Mouse (Mus musculus) neural tube, embryonic 14.5 days (tissue): ENCODE results near the gene Hoxb7. TPM values are rescaled to one million over a fixed set of nuclear protein-coding genes. Genes with fewer than 3 reads are reported as not detected.

ENCODE experiments used
- ATAC-seq: fragments of 200-750 bp; cut with Nextera tagmentation; 2 replicates; pipeline ENCODE4 v1.8.0; 2017; ENCODE audit warnings: low read depth, mild to moderate bottlenecking, moderate TSS enrichment, moderate library complexity
- H3K27ac ChIP-seq: fragments of 300-500 bp; sonication (generic); 2 replicates; pipeline ENCODE4 v1.5.1; 2014; ENCODE audit warnings: low read depth, mild to moderate bottlenecking, control low read depth, low read length, moderate library complexity, mixed read lengths
- H3K27me3 ChIP-seq: fragments of 300-500 bp; sonication (generic); 2 replicates; pipeline ENCODE4 v1.6.1; 2014; ENCODE audit warnings: low read length; ENCODE audit not compliant: control insufficient read depth, insufficient read depth
- H3K36me3 ChIP-seq: fragments of 300-500 bp; sonication (generic); 2 replicates; pipeline ENCODE4 v1.6.1; 2014; ENCODE audit warnings: low read length, mixed read lengths; ENCODE audit not compliant: control insufficient read depth, insufficient read depth
- H3K4me1 ChIP-seq: fragments of 300-500 bp; sonication (generic); 2 replicates; pipeline ENCODE4 v1.6.1; 2014; ENCODE audit warnings: low read length; ENCODE audit not compliant: control insufficient read depth, insufficient read depth
- H3K4me2 ChIP-seq: fragments of 300-500 bp; sonication (generic); 2 replicates; pipeline ENCODE4 v1.6.1; 2014; ENCODE audit warnings: mild to moderate bottlenecking, low read depth, low read length, control low read depth
- H3K4me3 ChIP-seq: fragments of 300-500 bp; sonication (generic); 2 replicates; pipeline ENCODE4 v1.5.1; 2014; ENCODE audit warnings: low read depth, low read length, control low read depth, mixed read lengths
- H3K9ac ChIP-seq: fragments of 300-500 bp; sonication (generic); replicated peaks from 2 replicates; pipeline ENCODE4 v1.6.1; 2014; ENCODE audit warnings: low read depth, mild to moderate bottlenecking, control low read depth, low read length, mixed read lengths
- H3K9me3 ChIP-seq: fragments of 300-500 bp; sonication (generic); 2 replicates; pipeline ENCODE4 v1.6.1; 2016; ENCODE audit warnings: low read length; ENCODE audit not compliant: control insufficient read depth
- WGBS: fragments of 180-500 bp; shearing (Covaris S2); extraction: QIAGEN DNeasy Blood & Tissue Kit; methylation state at CpG from one replicate; pipeline ENCODE4 v1.1.7; 2014; 5-methylcytosine and 5-hydroxymethylcytosine counted together
- polyA plus RNA-seq: library from polyadenylated mRNA; unstranded; fragments of >200 nt; fragmentation: Nextera tagmentation; extraction: Ambion mirVana; gene quantifications from 2 replicates; pipeline ENCODE4 v1.2.1, GENCODE M21; 2014

The Hoxb7 gene
- polyA plus RNA-seq, 1 experiment from 2014 or later, result 133 TPM

DNA sequence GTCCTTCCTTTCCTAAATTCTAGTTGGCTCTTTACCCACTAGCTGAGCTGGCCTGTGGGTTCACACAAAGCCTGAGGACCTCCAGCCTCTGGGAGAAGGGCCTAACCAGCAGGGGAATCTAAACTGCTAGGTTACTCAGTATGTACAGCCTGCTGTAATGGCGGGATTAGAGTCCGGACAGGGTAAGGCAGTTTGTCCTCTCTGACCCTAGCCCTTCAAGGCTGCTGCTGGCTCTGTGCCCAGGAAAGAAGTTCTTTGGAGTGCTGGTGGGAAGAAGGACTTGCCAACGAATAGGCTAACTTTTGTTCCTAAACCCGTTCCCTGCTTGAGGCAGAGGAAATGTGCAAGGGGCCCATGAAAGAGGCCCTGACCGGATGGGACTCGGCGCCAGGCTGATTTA lies 20.5 kb upstream of the Hoxb7 start:
- 7% methylated on average over 7 of the region's 7 CpGs for WGBS
- Histone ChIP-seq H3K27ac (peak overlapping the region; percentile 48; the same call in 1 of the 2 replicates), H3K4me1 (peaks cover 62% of the 10 kb centered on the region), H3K36me3 (no peaks in the 10 kb centered on the region), H3K9me3 (no peaks in the 10 kb centered on the region), H3K4me3 (no peak overlapping the region), H3K27me3 (no peaks in the 10 kb centered on the region), H3K9ac (no peak overlapping the region; the same call in 1 of the 2 replicates), H3K4me2 (peak overlapping the region; percentile 23)
- peak; percentile 26; the same call in 1 of the 2 replicates for ATAC-seq

DNA sequence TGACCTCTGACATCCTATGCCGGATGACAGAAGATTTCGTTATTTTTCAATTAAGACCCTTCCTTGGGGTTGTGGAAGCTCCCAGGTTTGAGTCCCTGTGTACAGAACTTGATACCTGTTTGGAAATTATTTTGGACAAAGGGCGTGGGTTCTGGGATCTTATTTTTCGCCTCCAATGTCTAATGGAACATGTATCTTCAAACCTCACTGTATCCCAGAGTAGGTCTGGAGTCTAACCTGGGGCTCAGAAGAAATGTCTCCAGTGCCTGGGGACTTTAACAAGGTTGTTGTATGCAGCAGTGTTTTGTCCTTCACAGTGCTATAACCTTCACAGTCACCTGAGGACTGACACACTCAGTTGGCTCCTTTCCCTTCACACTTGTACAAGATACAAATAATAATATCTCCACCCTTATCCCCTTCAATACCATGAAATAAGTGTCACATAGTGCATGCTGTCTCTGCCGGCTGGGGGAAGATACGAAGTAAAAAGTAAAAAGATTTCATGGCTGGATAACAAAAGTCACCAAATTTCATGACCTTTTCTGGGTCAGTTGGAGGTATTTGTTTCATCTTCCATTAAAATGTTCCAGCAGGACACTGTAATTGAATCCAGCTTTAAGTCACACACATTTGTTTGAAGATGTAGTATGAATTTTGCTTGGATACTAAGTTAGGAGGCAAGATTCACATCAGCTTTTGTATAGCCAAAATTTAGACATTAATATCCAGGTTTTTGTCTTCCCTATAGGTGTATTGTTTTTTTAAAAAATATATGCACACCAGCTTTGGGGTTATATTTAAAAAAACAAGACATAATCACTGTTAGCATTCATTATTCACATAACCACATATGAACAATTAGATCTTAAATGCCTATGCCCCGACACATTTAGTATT lies 19.2 kb upstream of the Hoxb7 start:
- Histone ChIP-seq H3K36me3 (no peaks in the 10 kb centered on the region), H3K9ac (0 out of 2 replicates have a peak overlapping the region, but pooled peaks have one; percentile 12), H3K4me1 (peaks cover 59% of the 10 kb centered on the region), H3K4me2 (peak overlapping the region; percentile 23; the same call in 1 of the 2 replicates), H3K9me3 (no peaks in the 10 kb centered on the region), H3K27me3 (no peaks in the 10 kb centered on the region), H3K27ac (peak overlapping the region; percentile 39; the same call in 1 of the 2 replicates), H3K4me3 (no peak overlapping the region)
- 44% methylated on average over 7 of the region's 7 CpGs for WGBS
- ATAC-seq, result no peak

- no peak overlapping the region for H3K4me3 ChIP-seq
- WGBS, result 31% methylated on average over 1 of the region's 1 CpGs
- no peaks in the 10 kb centered on the region for H3K27me3 ChIP-seq
- no peaks in the 10 kb centered on the region for H3K9me3 ChIP-seq
- H3K27ac ChIP-seq, result peak overlapping the region; percentile 64
- peak overlapping the region; percentile 100; the same call in 1 of the 2 replicates for H3K9ac ChIP-seq
- no peaks in the 10 kb centered on the region for H3K36me3 ChIP-seq
- peak overlapping the region; percentile 100; the same call in 1 of the 2 replicates for H3K4me2 ChIP-seq
- no peak for ATAC-seq
- peaks cover 53% of the 10 kb centered on the region for H3K4me1 ChIP-seq
Observed at GRCm38 (mm10) chr11:96268031-96268745, 18.2 kb upstream of the Hoxb7 start.

DNA sequence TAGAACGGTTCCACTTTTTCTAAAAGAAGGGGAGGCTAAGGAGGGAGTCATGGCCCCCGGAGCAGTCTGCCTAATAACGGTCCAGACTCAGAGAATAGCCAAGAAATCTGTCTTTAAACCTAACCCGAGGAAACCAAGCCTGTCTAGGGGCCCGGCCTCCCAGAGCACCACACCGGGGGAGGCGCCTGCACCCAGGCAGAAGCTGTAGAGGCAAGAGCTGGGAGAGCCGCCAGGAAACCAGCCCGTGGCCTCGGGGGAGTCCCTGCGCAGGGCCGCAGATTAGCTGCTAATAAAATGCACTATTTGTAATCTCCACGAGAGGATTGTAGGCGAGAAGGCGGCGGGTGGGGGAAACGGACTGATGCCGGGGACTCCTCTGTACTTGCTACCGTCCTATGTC lies 16.6 kb upstream of the Hoxb7 start:
- H3K36me3 ChIP-seq, result no peaks in the 10 kb centered on the region
- WGBS, result under 1% methylated on average over 19 of the region's 19 CpGs
- H3K4me2 ChIP-seq, result peak overlapping the region; percentile 100
- H3K9ac ChIP-seq, result peak overlapping the region; percentile 100
- H3K4me1 ChIP-seq, result peaks cover 44% of the 10 kb centered on the region
- H3K4me3 ChIP-seq, result peak overlapping the region; percentile 95
- peak overlapping the region; percentile 100 for H3K27ac ChIP-seq
- no peaks in the 10 kb centered on the region for H3K9me3 ChIP-seq
- peak; percentile 26; the same call in 1 of the 2 replicates for ATAC-seq
- no peaks in the 10 kb centered on the region for H3K27me3 ChIP-seq

DNA sequence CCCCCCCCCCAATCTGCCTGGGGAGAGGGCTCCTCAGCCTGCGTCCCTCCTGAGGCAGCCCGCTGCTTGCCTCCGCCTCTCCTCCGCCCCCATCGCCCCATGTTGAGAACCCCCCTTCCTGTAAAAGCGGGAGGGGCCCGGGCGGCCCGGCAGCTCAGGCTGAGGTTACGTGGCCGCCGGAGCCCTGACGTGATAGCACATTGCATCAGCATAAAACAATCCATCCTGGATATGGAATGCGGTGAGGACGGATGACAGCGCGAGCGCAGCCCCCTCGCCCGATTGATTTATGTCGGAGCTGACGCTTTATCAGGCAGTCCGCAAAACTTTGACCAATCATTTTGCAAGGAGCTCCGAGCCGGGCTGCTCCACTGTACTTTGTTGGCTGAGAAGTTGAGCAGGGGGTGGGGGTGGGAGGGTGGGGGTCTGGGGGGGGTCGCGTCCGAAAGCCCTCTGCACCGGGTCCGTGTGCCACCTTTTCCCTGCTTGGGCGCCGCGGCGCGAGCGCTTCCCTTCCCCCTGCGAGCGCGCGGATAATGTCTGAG lies 15.4 kb upstream of the Hoxb7 start, which contains the start of gene Hoxb9:
Gene Hoxb9, plus strand, starts transcription at position 462 of the 545 bp plus-strand sequence.
- H3K27ac ChIP-seq, result peak within 1 kb of the TSS; percentile 100
- no peaks in the 10 kb centered on the region for H3K9me3 ChIP-seq
- peaks cover 49% of the 10 kb centered on the region for H3K4me1 ChIP-seq
- peak within 1 kb of the TSS; percentile 100 for H3K9ac ChIP-seq
- no peaks in the 10 kb centered on the region for H3K36me3 ChIP-seq
- no peaks in the 10 kb centered on the region for H3K27me3 ChIP-seq
- peak within 1 kb of the TSS; percentile 100 for H3K4me2 ChIP-seq
- peak within 1 kb of the TSS; percentile 95 for H3K4me3 ChIP-seq
- ATAC-seq, result peak; percentile 70
- WGBS, result under 1% methylated on average over 38 of the region's 40 CpGs

DNA sequence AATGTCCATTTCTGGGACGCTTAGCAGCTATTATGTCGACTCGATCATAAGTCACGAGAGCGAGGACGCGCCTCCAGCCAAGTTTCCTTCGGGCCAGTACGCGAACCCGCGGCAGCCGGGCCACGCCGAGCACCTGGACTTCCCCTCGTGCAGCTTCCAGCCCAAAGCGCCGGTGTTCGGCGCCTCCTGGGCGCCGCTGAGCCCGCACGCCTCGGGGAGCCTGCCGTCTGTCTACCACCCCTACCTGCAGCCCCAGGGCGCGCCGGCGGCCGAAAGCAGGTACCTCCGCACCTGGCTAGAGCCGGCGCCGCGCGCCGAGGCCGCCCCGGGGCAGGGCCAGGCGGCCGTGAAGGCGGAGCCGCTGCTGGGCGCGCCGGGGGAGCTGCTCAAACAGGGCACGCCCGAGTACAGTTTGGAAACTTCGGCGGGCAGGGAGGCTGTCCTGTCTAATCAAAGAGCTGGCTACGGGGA lies 14.8 kb upstream of the Hoxb7 start:
- Histone ChIP-seq H3K9me3 (no peaks in the 10 kb centered on the region), H3K4me1 (peaks cover 50% of the 10 kb centered on the region), H3K4me2 (peak overlapping the region; percentile 100), H3K27ac (peak overlapping the region; percentile 100), H3K4me3 (peak overlapping the region; percentile 95), H3K36me3 (no peaks in the 10 kb centered on the region), H3K27me3 (no peaks in the 10 kb centered on the region), H3K9ac (peak overlapping the region; percentile 100)
- WGBS, result under 1% methylated on average over 52 of the region's 52 CpGs
- peak; percentile 25; the same call in 1 of the 2 replicates for ATAC-seq

GRCm38 (mm10) chr11:96272024-96272921 lies 14.2 kb upstream of the Hoxb7 start:
- Histone ChIP-seq H3K4me1 (peaks cover 55% of the 10 kb centered on the region), H3K27ac (peak overlapping the region; percentile 100), H3K4me3 (peak overlapping the region; percentile 95), H3K4me2 (peak overlapping the region; percentile 100), H3K9ac (peak overlapping the region; percentile 100), H3K36me3 (no peaks in the 10 kb centered on the region), H3K9me3 (no peaks in the 10 kb centered on the region), H3K27me3 (no peaks in the 10 kb centered on the region)
- ATAC-seq, result peak; percentile 41
- WGBS, result 1% methylated on average over 48 of the region's 58 CpGs

GRCm38 (mm10) chr11:96274428-96274827 lies 12.0 kb upstream of the Hoxb7 start:
- H3K27me3 ChIP-seq, result no peaks in the 10 kb centered on the region
- peak overlapping the region; percentile 100 for H3K4me2 ChIP-seq
- H3K9me3 ChIP-seq, result no peaks in the 10 kb centered on the region
- peak overlapping the region; percentile 95 for H3K4me3 ChIP-seq
- no peaks in the 10 kb centered on the region for H3K36me3 ChIP-seq
- H3K27ac ChIP-seq, result peak overlapping the region; percentile 100
- 16% methylated on average over 10 of the region's 10 CpGs for WGBS
- H3K4me1 ChIP-seq, result peaks cover 52% of the 10 kb centered on the region
- H3K9ac ChIP-seq, result peak overlapping the region; percentile 100
- ATAC-seq, result no peak
